Mouse (Mus musculus) lung, embryonic 16.5 days (tissue): ENCODE data around the gene Lrrc4. TPM values are rescaled to one million over a fixed set of nuclear protein-coding genes. Genes with fewer than 3 reads are reported as not detected.

Experiments
- ATAC-seq: fragments of 200-750 bp; cut with Nextera tagmentation; 2 replicates; pipeline ENCODE4 v1.8.0; 2017; ENCODE audit warnings: low read depth, mild to moderate bottlenecking, moderate library complexity
- H3K27ac ChIP-seq: fragments of 300-500 bp; sonication (generic); 2 replicates; pipeline ENCODE4 v1.5.1; 2014; ENCODE audit warnings: mild to moderate bottlenecking, control low read depth, low read length
- H3K27me3 ChIP-seq: fragments of 300-500 bp; sonication (generic); 2 replicates; pipeline ENCODE4 v1.6.1; 2014; ENCODE audit warnings: low read depth, low read length, mixed read lengths; ENCODE audit not compliant: control insufficient read depth, insufficient read depth
- H3K36me3 ChIP-seq: fragments of 300-500 bp; sonication (generic); 2 replicates; pipeline ENCODE4 v1.6.1; 2014; ENCODE audit warnings: low read length; ENCODE audit not compliant: control insufficient read depth, insufficient read depth
- H3K4me1 ChIP-seq: fragments of 300-500 bp; sonication (generic); replicated peaks from 2 replicates; pipeline ENCODE4 v1.6.1; 2014; ENCODE audit warnings: low read length, mixed read lengths; ENCODE audit not compliant: control insufficient read depth, insufficient read depth
- H3K4me2 ChIP-seq: fragments of 300-500 bp; sonication (generic); 2 replicates; pipeline ENCODE4 v1.6.1; 2014; ENCODE audit warnings: low read depth, low read length, control low read depth
- H3K4me3 ChIP-seq: fragments of 300-500 bp; sonication (generic); 2 replicates; pipeline ENCODE4 v1.5.1; 2014; ENCODE audit warnings: mild to moderate bottlenecking, low read length, control low read depth
- H3K9ac ChIP-seq: fragments of 300-500 bp; sonication (generic); 2 replicates; pipeline ENCODE4 v1.6.1; 2014; ENCODE audit warnings: low read length, control low read depth
- H3K9me3 ChIP-seq: fragments of 300-500 bp; sonication (generic); 2 replicates; pipeline ENCODE4 v1.6.1; 2016; ENCODE audit warnings: low read length; ENCODE audit not compliant: control insufficient read depth
- WGBS: fragments of 180-500 bp; shearing (Covaris S2); extraction: QIAGEN DNeasy Blood & Tissue Kit; methylation state at CpG from one replicate; pipeline ENCODE4 v1.1.7; 2014; 5-methylcytosine and 5-hydroxymethylcytosine counted together
- polyA plus RNA-seq: library from polyadenylated mRNA; unstranded; fragments of >200 nt; fragmentation: Nextera tagmentation; extraction: Ambion mirVana; gene quantifications from 2 replicates; pipeline ENCODE4 v1.2.1, GENCODE M21; 2015

Gene Lrrc4
- 0.19 and 0.45 TPM in 2 replicates for polyA plus RNA-seq

DNA sequence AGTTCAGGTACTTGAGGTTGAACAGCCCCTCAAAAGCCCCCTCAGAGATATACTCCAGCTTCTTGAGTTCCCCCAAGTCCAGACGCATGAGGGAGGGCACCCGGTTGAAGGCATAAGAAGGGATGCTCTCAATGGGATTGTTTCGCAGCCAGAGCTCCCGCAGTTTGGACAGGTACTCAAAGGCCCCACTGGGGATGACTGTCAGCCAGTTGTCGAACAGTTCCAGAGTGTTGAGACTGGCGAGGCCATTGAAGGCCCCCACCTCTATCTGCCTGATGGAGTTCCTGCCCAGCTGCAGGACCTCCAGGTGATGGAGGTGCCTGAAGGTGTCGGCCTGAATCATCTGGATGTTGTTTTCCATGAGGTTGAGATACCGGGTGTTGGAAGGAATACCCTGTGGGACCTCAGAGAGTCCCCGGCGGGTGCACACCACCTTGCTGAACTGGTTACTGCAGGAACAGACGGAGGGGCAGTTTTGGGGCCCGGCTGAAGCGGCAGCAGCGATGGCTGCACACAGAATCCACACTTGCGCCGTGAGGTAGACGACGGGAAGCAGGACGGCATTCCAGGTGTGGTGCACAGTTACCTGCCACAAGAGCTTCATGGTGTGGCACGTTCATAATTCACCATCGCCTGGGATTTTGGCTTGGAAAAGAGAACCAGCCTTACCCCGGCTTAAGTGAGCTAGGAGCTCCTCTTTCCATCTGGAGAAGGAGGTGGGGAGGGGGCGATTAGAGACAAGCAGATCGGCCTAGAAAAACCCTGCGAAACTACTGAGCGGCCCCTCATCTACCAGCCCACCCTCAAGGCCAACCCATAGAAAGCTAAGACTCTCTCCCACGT is at the start of gene Lrrc4:
Lrrc4 (minus strand) TSS at position 737 of the 843 bp plus-strand sequence.
- H3K27ac ChIP-seq: no peak within 1 kb of the TSS

DNA sequence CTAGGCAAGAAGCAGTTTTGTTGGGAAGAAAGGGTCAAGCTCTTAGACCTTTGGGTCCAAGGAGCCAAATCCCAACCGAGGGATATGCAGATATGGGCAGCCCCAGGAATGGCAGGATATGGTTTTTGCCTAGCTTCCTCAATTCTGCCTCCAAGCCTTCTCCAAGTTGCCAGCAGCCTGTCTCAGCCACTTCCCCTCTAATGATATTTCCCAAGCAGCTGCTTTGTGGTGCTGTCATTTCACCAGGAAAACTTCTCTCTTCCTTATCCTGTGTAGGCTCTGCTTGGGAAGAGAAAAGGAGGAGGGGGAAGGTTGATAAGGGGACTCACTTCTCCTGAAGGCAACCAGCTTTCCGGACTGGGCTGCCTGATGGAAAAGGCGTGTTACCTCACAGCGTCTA is 49.4 kb upstream of the Lrrc4 start:
- peak; percentile 21; the same call in 1 of the 2 replicates for ATAC-seq
- 62% methylated on average over 4 of the region's 4 CpGs for WGBS
- H3K27ac ChIP-seq: no peak overlapping the region
- H3K4me1 ChIP-seq: no peaks in the 10 kb centered on the region
- H3K4me2 ChIP-seq: no peak overlapping the region
- H3K9me3 ChIP-seq: no peaks in the 10 kb centered on the region
- no peak overlapping the region for H3K9ac ChIP-seq
- H3K27me3 ChIP-seq: no peaks in the 10 kb centered on the region
- peaks cover 14% of the 10 kb centered on the region for H3K36me3 ChIP-seq
- no peak overlapping the region for H3K4me3 ChIP-seq

More for the DNA sequence above, at the start of gene Lrrc4:
- ATAC-seq: no peak
- Histone ChIP-seq H3K4me3 (peak within 1 kb of the TSS; percentile 56), H3K4me2 (peak within 1 kb of the TSS; percentile 100), H3K36me3 (no peaks in the 10 kb centered on the region), H3K9ac (peak within 1 kb of the TSS; percentile 57), H3K27me3 (peaks cover 6% of the 10 kb centered on the region), H3K4me1 (peaks cover 14% of the 10 kb centered on the region; the same call in 1 of the 2 replicates), H3K9me3 (no peaks in the 10 kb centered on the region)
- 44% methylated on average over 27 of the region's 27 CpGs for WGBS

DNA sequence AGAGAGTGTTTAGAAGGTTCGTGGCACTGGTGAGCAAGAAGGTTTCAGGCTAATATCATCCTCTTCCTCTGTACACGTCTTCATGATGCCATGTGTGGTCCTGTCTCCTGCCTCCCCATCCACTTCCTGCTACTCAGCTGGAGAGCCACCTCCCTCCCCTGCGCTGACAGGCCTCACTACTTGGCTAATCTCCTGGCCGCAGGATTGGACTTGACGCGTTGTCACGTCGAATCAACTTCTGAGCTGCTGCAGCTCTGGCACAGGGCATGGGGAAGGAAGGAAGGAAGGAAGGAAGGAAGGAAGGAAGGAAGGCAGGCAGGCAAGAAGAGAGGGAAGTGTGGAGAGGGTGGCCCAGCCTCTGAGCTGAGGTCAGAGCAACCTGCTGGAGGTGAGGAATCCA is 47.8 kb upstream of the Lrrc4 start:
- ATAC-seq: no peak
- Histone ChIP-seq H3K27ac (no peak overlapping the region), H3K4me1 (no peaks in the 10 kb centered on the region), H3K4me2 (no peak overlapping the region), H3K9ac (no peak overlapping the region), H3K27me3 (no peaks in the 10 kb centered on the region), H3K9me3 (no peaks in the 10 kb centered on the region), H3K4me3 (no peak overlapping the region), H3K36me3 (peaks cover 7% of the 10 kb centered on the region)
- 70% methylated on average over 8 of the region's 8 CpGs for WGBS

DNA sequence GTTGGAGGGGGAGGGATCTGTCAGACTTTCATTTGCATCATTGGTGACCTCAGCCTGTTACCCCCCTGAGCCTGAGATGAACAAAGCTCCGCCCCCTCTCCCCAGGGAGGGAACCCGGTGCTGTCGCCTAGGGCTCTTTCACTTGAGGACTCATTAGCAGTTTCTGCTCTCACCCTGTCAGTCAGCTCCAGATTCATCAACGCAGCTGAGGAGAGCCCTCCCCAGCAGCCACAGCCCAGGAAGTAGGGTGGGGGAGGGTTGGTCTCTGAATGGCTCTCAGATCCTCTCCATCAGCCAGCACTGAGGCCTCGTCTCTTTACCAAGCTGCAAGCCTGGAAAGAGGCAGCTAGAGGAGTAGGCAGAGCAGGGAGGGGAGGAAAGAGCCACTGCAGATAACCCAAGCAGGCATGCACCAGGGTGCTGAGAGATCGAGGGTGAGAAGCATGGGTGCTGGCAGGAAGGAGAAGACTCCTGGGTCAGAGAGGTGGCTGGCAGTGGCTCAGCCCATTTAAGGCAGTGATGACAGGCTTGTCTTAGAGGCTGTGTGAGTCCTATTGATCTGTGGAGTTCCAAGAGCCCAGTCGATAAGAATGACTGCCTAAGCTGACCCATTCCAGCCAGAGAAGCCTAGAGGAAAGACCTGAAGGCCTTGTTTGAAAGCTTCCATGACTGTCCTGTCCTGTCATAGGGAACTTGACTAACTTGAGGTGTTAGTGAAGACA is 46.6 kb upstream of the Lrrc4 start:
- H3K4me1 ChIP-seq: no peaks in the 10 kb centered on the region
- H3K4me3 ChIP-seq: no peak overlapping the region
- H3K9me3 ChIP-seq: no peaks in the 10 kb centered on the region
- no peaks in the 10 kb centered on the region for H3K27me3 ChIP-seq
- peak; percentile 32; the same call in 1 of the 2 replicates for ATAC-seq
- H3K4me2 ChIP-seq: no peak overlapping the region
- no peak overlapping the region for H3K27ac ChIP-seq
- peaks cover 6% of the 10 kb centered on the region for H3K36me3 ChIP-seq
- 28% methylated on average over 7 of the region's 7 CpGs for WGBS
- H3K9ac ChIP-seq: no peak overlapping the region

DNA sequence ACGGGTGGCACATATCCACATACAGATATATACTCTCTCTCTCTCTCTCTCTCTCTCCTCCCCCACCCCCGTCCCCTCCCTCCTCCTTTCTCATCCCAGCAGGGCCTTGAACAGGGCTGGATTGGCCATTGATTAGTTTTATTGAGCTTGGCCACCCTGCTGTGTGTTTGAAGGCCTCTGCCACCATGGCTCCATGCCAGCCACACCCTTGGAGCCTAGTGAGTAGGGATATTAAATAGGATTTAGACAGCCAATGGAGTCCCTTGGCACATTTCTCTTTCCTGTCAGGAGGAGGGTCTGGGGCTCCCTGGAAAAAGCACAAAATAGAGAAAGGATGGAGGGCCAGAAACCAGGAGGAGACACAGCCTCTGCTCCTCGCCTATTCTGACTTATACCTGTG is 44.9 kb upstream of the Lrrc4 start:
- Histone ChIP-seq H3K4me1 (no peaks in the 10 kb centered on the region), H3K4me3 (no peak overlapping the region), H3K9me3 (no peaks in the 10 kb centered on the region), H3K27me3 (no peaks in the 10 kb centered on the region), H3K9ac (no peak overlapping the region), H3K27ac (no peak overlapping the region), H3K4me2 (no peak overlapping the region), H3K36me3 (peaks cover 6% of the 10 kb centered on the region; the same call in 1 of the 2 replicates)
- no peak for ATAC-seq
- WGBS: 63% methylated on average over 3 of the region's 3 CpGs

DNA sequence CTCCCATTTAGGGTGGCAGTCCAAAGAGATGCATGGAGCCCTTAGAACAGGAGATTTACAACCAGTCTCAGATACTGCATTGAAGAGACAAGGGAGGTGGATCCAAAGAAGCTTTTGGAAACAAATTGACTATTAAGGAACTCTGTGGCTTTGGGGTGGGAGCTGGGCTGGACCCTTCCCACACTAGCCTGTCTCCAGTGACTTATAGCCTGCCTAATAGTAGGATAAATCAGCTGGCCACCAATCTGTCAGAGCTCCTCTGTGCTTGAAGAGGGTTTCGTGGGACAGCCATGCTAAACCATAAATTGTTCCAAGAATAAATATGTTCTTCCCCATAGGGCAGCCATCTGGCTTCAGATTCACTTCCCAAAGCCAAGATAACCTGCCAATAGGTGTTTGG is 43.8 kb upstream of the Lrrc4 start:
- Histone ChIP-seq H3K4me1 (no peaks in the 10 kb centered on the region), H3K36me3 (peaks cover 5% of the 10 kb centered on the region; the same call in 1 of the 2 replicates), H3K4me2 (no peak overlapping the region), H3K9ac (no peak overlapping the region), H3K27me3 (no peaks in the 10 kb centered on the region), H3K4me3 (no peak overlapping the region), H3K9me3 (no peaks in the 10 kb centered on the region), H3K27ac (no peak overlapping the region)
- 88% methylated on average over 1 of the region's 1 CpGs for WGBS
- no peak for ATAC-seq

DNA sequence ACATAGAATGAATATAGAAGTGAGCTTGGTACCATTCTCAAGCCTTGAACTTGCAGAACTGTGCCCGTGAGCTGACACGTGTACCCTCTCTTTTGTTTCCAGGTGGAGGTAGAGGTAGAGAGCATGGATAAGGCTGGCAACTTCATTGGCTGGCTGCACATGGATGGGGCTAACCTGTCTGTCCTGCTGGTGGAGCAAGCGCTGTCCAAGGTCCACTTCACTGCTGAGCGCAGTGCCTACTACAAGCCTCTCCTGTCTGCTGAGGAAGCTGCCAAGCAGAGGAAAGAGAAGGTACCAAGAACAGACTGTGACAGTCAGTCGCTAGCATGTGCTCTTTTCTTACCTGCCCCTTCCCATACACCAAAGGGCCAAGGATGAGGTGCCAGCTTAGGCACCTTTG is 43.2 kb upstream of the Lrrc4 start:
- ATAC-seq: no peak
- H3K4me3 ChIP-seq: no peak overlapping the region
- H3K9ac ChIP-seq: no peak overlapping the region
- WGBS: 91% methylated on average over 5 of the region's 5 CpGs
- no peaks in the 10 kb centered on the region for H3K27me3 ChIP-seq
- no peak overlapping the region for H3K27ac ChIP-seq
- H3K4me1 ChIP-seq: no peaks in the 10 kb centered on the region
- H3K9me3 ChIP-seq: no peaks in the 10 kb centered on the region
- H3K36me3 ChIP-seq: 0 out of 2 replicates have a peak, but pooled peaks cover 2% of the 10 kb centered on the region
- no peak overlapping the region for H3K4me2 ChIP-seq

DNA sequence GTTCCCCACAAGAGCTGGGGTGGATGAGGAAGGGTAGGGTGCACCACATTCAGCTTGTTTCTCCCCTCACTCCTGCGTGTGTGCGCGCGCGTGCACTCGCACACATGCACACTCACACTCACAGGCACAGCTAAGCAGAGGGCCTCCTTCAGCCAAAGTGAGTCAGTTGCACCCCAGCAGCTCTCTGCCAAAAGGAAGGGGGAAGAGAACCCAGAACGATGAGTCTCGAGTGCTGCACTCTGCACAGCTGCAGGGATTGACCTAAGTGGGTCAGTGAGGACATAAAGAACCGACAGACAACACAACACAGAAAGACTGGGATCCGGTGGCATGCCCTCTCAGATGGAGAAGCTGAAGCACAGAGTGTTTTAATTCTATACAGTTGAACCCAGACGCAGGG is 42.5 kb upstream of the Lrrc4 start:
- ATAC-seq: no peak
- H3K27me3 ChIP-seq: no peaks in the 10 kb centered on the region

DNA sequence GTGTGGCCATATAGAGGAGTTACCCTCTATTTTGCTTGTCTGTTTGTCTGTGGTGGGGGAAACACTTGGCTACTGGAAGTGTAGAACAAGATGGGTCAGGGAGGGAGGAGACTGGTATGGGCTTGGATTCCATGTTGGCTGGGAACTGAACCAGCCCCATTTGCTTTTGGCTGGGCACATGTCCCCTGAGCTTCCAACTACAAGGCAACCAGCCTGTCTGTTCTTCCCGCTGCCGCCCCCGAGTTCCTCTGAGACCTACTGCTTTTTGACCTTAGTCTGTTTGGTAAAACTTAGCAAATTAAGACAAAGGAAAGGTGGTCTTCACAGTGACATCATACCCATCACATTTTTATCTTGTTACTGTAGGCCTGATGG is 40.9 kb upstream of the Lrrc4 start:
- Histone ChIP-seq H3K27me3 (no peaks in the 10 kb centered on the region), H3K9ac (no peak overlapping the region), H3K36me3 (0 out of 2 replicates have a peak, but pooled peaks cover 2% of the 10 kb centered on the region), H3K27ac (no peak overlapping the region), H3K4me1 (0 out of 2 replicates have a peak, but pooled peaks cover 5% of the 10 kb centered on the region), H3K4me2 (no peak overlapping the region), H3K9me3 (no peaks in the 10 kb centered on the region), H3K4me3 (no peak overlapping the region)
- no peak for ATAC-seq
- 95% methylated on average over 3 of the region's 3 CpGs for WGBS

More for the DNA sequence above, 42.5 kb upstream of the Lrrc4 start:
- no peak overlapping the region for H3K27ac ChIP-seq
- no peak overlapping the region for H3K4me2 ChIP-seq
- 73% methylated on average over 11 of the region's 11 CpGs for WGBS
- no peaks in the 10 kb centered on the region for H3K9me3 ChIP-seq
- 0 out of 2 replicates have a peak, but pooled peaks cover 2% of the 10 kb centered on the region for H3K36me3 ChIP-seq
- H3K4me1 ChIP-seq: no peaks in the 10 kb centered on the region
- no peak overlapping the region for H3K4me3 ChIP-seq
- H3K9ac ChIP-seq: no peak overlapping the region
